ENCODE assay signal across 10 mouse cellular contexts in the genomic region with DNA sequence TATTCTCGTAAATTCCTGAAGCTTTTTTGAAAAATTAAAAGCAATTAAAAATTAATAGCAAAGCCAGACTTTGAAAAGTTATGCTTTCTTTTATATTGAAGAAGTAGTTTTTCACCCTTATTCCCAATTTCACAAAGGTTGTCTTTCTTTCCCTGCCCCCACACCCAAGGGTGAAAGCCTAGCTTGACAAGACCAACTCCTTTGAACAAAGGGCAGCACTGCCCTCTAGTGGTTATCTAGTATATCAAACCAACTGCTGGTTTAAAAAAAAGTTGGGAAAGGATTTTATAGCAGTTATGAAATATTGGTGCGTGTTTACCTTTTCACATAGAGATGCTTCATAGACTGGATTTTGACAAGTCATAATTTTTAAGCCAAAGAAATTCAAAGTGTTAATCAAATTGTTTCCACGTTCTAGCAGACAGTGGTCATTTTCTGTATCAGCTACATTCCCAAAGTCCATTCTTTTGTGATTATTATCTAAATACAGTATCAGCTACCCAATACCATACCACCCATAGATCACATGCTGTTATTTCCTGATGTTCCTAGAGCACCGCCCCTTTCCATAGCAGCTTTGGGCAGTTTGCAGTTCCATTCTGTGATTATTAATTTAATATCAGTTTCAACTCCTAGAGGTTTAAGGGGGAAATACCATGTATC. TPM values are rescaled to one million over a fixed set of nuclear protein-coding genes. Genes with fewer than 3 reads are reported as not detected.
A peak's percentile ranks its signal among the peaks of the same experiment; 100 is the strongest.
DNase-seq lines count a peak whose midpoint lies in the region; ATAC-seq and TF ChIP-seq lines count a peak whose summit lies in the region.
"Had no signal": no experiment of that assay in that cellular context is flagged by ENCODE, and none has a peak within 500 bp of the region (broad histone marks: within the 10 kb centered on the region; RNA-seq: fewer than 3 reads in every experiment).

No protein-coding gene starts in this region.

- TF ChIP-seq EP300 in heart, adult 2 months (IDR thresholded peaks at IDR 0.05; ENCODE audit: insufficient read depth, low read depth, low read length) = no peak

- 27% methylated on average over 4 of the region's 4 CpGs for WGBS in heart, adult 2 months

- no peaks in the 10 kb centered on the region for H3K4me1 ChIP-seq in heart, adult 2 months (ENCODE audit: control insufficient read depth, insufficient read depth, low read length)
- H3K4me1 ChIP-seq: limb, embryonic 12.5 days; stomach, embryonic 15.5 days had no signal

- H3K27me3 ChIP-seq in heart, adult 2 months (ENCODE audit: control insufficient read depth, insufficient read depth, low read length) = no peaks in the 10 kb centered on the region
- H3K27me3 ChIP-seq: limb, embryonic 12.5 days; stomach, embryonic 15.5 days had no signal

- peak; percentile 81 for ATAC-seq in frontal cortex, adult (ENCODE audit: low TSS enrichment)

- no peak overlapping the region for H3K27ac ChIP-seq in heart, adult 2 months
- H3K27ac ChIP-seq: limb, embryonic 12.5 days; stomach, embryonic 15.5 days had no signal

- H3K4me3 ChIP-seq in heart, adult 2 months = no peak overlapping the region
- H3K4me3 ChIP-seq: limb, embryonic 12.5 days; stomach, embryonic 15.5 days had no signal

- no peak for TF ChIP-seq POLR2A in heart, adult 2 months (IDR thresholded peaks at IDR 0.05; ENCODE audit: insufficient read depth, low read depth, low read length)

- H3K79me2 ChIP-seq in heart, adult 2 months (replicated peaks; ENCODE audit: control insufficient read depth, insufficient read depth, low read length) = no peaks in the 10 kb centered on the region

- H3K36me3 ChIP-seq in heart, adult 2 months (ENCODE audit: control insufficient read depth, insufficient read depth, low read length) = no peaks in the 10 kb centered on the region
- H3K36me3 ChIP-seq: limb, embryonic 12.5 days; stomach, embryonic 15.5 days had no signal

- intact Hi-C loops in heart, adult 2 months (cut with DNase I) = loop anchor here (2.0 to 5.0 kb wide), 3 partner anchors 1032 to 1662 kb away; no protein-coding TSS in a partner anchor
- intact Hi-C loops in heart, postnatal 25 days (cut with DNase I) = loop anchor here (5.0 kb wide), 2 partner anchors 1032 to 1497 kb away; no protein-coding TSS in a partner anchor

- TF ChIP-seq CTCF in heart, adult 2 months (IDR thresholded peaks at IDR 0.05) = peak; percentile 83

- no peak overlapping the region for H3K9ac ChIP-seq in heart, adult 2 months (ENCODE audit: low read depth, low read length)
- H3K9ac ChIP-seq: limb, embryonic 12.5 days; stomach, embryonic 15.5 days had no signal

- DNase-seq in heart, adult 2 months = no peak
- DNase-seq in heart, postnatal 25 days (ENCODE audit: low spot score) = no peak
- peak; percentile 21 for DNase-seq in MEL-GATA-1-ER (ENCODE audit: extremely low read depth, low read depth)
- DNase-seq in cerebellum, adult 18-20 months = peak; percentile 70 to 74
- peak; percentile 21 to 44 for DNase-seq in layer of hippocampus, adult 8-10 months (ENCODE audit: low spot score in 2 of 2)
- DNase-seq in lung, postnatal 25 days (ENCODE audit: low spot score) = peak; percentile 43
- DNase-seq in testis, postnatal 14 days (ENCODE audit: low spot score) = peak; percentile 35

RNA-seq across cellular contexts. Expression of a gene that starts 31.1 kb away (rescaled TPM):
- total RNA-seq in heart, adult 2 months (2021) = 10 to 100 TPM; 10.3 to 13.9 TPM
- polyA plus RNA-seq in heart, adult 2 months (2012; rRNA removed) = 2.1 and 5.4 TPM in 2 replicates
- total RNA-seq in heart, postnatal 25 days (2021) = 10 to 100 TPM; 12.2 to 14.0 TPM
- 10 to 100 TPM; 43.8 to 51.8 (median 48.4) TPM for total RNA-seq in layer of hippocampus, adult 8-10 months (2022)

Comparison
In these comparisons a context has a peak if more than half of its experiments do, and no peak if none do; other contexts are left out.
1. DNase-seq: peak in MEL-GATA-1-ER (single experiment), cerebellum, adult 18-20 months (2 of 2), layer of hippocampus, adult 8-10 months (2 of 2), lung, postnatal 25 days (single experiment) and testis, postnatal 14 days (single experiment); none in heart, adult 2 months (0 of 2) and heart, postnatal 25 days (single experiment).